Mouse (Mus musculus) neutrophil, adult 59 days (primary cell): Measurements from ENCODE around the gene Fgb. TPM values are rescaled to one million over a fixed set of nuclear protein-coding genes. Genes with fewer than 3 reads are reported as not detected.

Source experiments
- total RNA-seq, 2 experiments: library from RNA; stranded (reverse); gene quantifications; 1 replicate in 1 of 2; 2 replicates in 1 of 2; pipeline ENCODE4 v1.2.4; 2023

Fgb gene
- total RNA-seq, result not detected

GRCm38 (mm10) chr3:83049680-83050079 is at the start of gene Fgb:
TSS of gene Fgb (minus strand) at chr3:83049863.

GRCm38 (mm10) chr3:83055281-83056038 is 5.8 kb upstream of the Fgb start, which contains the start of gene Plrg1:
TSS of gene Plrg1 (plus strand) at chr3:83055522.

GRCm38 (mm10) chr3:83025475-83026301 is 24.0 kb downstream of the Fgb start, which contains the start of gene Fga:
TSS of gene Fga (plus strand) at chr3:83026076.

GRCm38 (mm10) chr3:83007557-83007956 is 42.1 kb downstream of the Fgb start, which contains the start of gene Fgg:
TSS of gene Fgg (plus strand) at chr3:83007724.

Other genes with a start within 250 kb of the Fgb start
- not detected for gene Rbm46, start 173.4 kb downstream of the Fgb start, total RNA-seq
- not detected for gene Lrat, start 145.9 kb downstream of the Fgb start, total RNA-seq
- not detected for gene Fgg, start 42.1 kb downstream of the Fgb start, total RNA-seq
- gene Fga, start 23.8 kb downstream of the Fgb start, total RNA-seq, result not detected
- gene Plrg1, start 5.7 kb upstream of the Fgb start, total RNA-seq, result 10 to 100 TPM; 47.6 to 50.3 TPM
- not detected for gene Dchs2, start 78.1 kb upstream of the Fgb start, total RNA-seq